Mouse (Mus musculus): ENCODE measurements at regions not wholly inside any gene's neighbourhood (a gene's known extent, or its start where the extent isn't known, plus 50 kb on each side); places are given as distances from the start of the nearest gene placed in this dataset.

GRCm38 (mm10) chr7:136180996-136181395, 464.8 kb upstream of the Mki67 start:
- DNase-seq (ENCODE audit: low spot score) = no peak

- DNase-seq (ENCODE audit: low spot score) = no peak
Measured at GRCm38 (mm10) chr7:136182101-136182500, 465.9 kb upstream of the Mki67 start.

GRCm38 (mm10) chr7:136196424-136197160, 480.4 kb upstream of the Mki67 start:
- DNase-seq (ENCODE audit: low spot score) = no peak

DNA sequence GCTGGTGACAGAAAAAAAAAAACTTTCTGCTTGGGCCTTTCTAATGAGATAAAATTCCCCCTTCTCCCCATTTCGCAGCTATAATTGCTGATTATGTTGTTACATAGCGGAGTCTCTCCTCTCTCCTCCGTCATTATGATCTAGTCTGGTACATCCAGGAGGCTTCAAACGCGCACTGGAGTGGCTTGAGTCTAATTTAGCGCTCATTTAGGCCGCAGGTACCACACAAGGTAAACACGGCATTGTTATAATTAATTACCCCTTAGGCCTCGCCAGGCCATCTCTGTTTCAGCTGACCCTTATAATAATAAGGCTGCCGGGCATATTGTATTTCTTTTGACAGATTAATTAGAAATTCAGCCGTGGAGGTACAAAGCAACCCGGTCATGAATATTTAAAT, 492.7 kb upstream of the Mki67 start:
- DNase-seq (ENCODE audit: low spot score) = peak; percentile 42

GRCm38 (mm10) chr7:136209299-136210171, 493.4 kb upstream of the Mki67 start:
- peak; percentile 72 for DNase-seq (ENCODE audit: low spot score)

GRCm38 (mm10) chr7:136212492-136212891, 496.3 kb upstream of the Mki67 start:
- DNase-seq (ENCODE audit: low spot score) = no peak

DNA sequence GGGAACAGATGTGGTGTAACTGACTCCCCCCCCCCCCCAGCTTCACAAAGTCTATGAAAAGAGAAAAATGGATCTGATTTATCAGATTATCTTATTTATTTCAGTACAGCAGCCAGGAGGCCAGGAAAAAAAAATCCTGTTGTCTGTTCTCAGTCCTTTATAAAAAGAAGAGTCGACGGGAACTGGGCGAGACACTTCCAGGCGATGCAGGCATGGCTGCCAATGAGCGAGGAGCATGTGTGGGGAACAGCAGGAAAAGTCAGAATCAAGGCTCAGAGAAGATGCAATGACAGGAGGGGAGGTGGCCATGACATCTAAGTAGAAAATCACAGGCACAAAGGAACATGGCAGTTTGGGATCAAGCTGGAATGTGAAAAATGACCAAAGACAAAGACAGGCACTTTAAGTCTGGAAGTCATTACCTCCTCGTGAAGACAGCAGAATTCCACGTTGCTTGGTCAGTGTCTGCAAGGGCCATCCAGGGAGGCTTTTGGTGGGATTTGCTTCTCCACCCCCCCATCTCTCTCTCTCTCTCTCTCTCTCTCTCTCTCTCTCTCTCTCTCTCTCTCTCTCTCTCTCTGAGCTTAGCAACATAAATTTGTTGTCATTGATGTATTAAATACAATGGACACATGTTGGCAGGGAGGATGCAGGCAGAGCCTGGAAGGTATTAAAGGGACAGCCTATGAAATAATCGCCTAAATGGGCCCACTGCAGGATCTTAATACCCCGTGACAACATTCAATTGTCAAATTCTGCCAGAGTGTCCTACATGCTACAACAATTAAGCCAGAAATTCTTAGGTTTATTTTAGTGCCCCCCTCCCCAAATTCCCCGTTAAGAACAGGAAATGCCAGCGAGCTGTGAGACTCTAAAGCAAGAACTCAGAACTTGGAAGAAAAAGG, 497.1 kb upstream of the Mki67 start:
- DNase-seq (ENCODE audit: low spot score) = no peak

DNA sequence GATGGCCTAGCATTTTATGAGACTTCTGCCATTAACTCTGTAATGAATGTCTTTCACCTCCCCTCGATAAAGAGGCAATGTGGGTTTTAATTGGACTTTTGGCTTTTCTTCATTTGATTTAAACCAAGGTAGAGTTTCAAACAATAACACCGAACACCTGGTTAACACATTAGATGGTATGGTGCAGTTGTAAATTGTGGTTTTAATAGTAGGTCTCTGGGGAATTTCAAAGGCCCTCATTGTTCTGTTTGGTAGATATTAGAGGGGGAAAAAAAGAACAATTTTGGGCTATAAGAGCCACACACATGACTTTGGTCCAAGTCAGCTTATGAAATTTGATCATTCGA, 497.8 kb upstream of the Mki67 start:
- no peak for DNase-seq (ENCODE audit: low spot score)

DNA sequence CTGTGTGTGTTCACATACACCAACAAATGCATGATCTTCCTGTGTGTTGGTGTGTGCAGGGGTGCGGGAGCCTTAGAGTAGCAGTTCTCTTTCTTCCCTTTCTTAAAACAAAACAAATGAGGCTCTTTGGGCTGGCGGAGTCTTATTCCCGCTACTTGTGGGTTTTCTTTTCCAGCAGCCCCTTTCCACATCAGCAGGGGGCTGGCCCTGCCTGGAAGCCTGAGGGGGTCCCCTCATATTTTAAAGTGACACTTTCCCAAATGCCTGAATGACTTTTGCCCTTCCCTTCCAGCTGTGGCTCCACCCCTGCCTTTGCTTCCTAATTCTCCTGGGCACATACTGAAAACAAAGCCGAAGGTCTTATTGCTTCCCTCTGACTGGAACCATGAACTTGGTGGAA, 498.3 kb upstream of the Mki67 start:
- no peak for DNase-seq (ENCODE audit: low spot score)

DNA sequence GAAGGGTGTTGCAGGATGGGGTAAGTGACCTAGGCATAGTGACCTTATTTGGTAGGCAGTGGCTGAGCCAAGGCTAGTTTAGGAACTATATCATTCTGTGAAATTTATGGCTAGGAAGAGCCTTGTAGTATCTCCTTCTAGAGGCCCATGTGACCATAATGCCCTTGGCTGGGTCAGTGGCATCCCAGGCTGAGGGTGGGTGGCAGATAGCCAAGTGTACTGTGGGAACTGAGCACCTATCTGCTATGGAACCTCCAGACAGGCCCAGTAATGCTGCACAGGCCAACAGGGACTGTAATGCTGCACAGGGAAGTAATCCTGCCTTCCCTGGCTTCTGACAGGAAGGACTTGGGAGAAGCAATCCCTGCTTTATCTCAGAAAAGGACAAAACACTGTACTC, 500.6 kb upstream of the Mki67 start:
- no peak for DNase-seq (ENCODE audit: low spot score)

DNA sequence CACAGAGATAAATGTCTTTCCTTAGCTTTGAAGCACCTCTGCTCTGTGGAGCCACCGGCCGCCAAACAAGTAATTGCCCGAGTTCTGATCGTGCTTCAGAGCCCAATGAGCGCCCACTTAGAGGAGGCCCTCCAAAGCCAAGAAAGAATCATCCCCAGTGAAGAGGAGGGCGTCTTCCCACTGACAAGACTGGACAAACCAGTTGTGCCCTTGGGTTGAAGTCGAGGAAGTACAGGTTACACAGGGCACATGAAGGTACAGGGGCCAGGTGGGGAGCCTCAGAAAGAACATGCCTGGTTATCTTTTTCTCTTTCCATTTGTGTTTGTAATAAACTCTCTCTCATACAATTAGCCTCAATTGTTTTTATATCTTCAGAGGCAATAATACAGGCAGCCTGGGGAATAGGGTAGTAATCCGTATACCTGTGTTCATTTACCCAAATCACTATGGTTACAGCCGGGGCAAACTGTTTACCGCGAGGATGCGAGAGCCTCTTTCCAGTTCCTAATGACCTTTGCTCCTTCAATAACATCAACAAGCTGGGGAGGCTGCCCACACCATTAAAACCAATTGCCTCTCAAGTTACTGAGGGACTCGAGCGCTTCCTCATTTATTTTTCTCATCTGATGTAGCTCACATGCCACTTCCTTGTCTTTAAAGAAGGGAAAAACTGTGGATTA, 503.5 kb upstream of the Mki67 start:
- DNase-seq (ENCODE audit: low spot score) = no peak

- peak; percentile 71 for DNase-seq (ENCODE audit: low spot score)
Measured at GRCm38 (mm10) chr7:136220245-136221167, 504.3 kb upstream of the Mki67 start.

DNA sequence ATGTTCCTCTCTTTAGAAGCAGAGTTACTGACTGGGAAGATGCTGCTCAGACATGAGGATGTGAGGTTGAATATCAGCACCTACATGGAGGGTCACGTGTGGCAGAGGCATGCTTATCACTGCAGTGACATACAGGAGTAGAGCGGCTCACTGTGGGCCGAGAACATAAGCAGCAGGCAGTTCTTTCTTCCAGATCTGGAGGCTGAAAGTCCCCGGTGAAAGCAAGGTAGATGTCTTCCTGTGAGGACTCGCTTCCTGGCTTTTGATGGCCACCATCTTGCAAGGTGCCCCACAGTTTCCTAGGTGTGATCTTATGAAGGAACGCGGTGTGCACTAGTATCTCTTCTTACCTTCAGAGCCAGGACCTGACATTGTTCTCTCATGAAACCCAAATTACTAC, 505.5 kb upstream of the Mki67 start:
- no peak for DNase-seq (ENCODE audit: low spot score)

DNA sequence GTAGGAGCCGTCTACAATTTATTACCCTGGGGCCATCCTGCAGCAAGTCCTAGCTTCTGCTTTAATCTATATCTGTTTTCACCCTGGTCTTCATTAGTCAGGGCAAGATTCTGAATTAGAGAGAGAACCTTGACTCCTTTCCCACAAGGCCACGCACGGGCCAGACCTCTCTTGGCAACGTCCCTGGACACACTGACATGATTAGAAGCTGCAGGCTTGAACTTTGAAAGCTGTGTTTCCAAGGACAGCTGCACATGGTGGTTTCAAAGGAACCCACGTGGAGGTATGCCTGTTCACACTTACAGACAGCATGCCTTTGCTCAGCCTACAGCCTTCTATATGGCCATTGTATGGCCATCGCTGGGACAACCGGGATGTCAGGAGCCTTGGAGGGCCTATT, 509.9 kb upstream of the Mki67 start:
- no peak for DNase-seq (ENCODE audit: low spot score)

- no peak for DNase-seq (ENCODE audit: low spot score)
Measured at GRCm38 (mm10) chr7:136228331-136228730, 512.2 kb upstream of the Mki67 start.

GRCm38 (mm10) chr7:136229592-136229991, 513.4 kb upstream of the Mki67 start:
- peak; percentile 73 for DNase-seq (ENCODE audit: low spot score)

GRCm38 (mm10) chr7:136232177-136232576, 516.0 kb upstream of the Mki67 start:
- DNase-seq (ENCODE audit: low spot score) = no peak

DNA sequence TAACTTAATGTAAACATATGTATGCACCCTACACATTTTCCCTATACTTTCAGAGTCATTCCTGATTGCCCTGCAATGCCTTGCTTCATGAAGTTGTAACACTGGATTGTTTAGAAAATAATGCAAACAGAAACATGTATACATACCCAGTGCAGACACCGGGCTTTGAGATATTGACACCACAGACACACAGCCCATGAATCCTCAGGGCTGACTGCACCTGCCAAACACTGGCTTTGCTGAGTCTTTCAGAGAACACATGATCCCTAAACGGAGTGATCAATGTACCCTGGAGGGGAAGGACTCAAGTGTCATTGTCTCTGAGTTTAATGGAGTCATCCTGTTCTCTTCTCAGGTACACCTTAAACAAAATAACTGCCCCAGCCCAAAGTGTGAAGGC, 519.4 kb upstream of the Mki67 start:
- no peak for DNase-seq (ENCODE audit: low spot score)

DNA sequence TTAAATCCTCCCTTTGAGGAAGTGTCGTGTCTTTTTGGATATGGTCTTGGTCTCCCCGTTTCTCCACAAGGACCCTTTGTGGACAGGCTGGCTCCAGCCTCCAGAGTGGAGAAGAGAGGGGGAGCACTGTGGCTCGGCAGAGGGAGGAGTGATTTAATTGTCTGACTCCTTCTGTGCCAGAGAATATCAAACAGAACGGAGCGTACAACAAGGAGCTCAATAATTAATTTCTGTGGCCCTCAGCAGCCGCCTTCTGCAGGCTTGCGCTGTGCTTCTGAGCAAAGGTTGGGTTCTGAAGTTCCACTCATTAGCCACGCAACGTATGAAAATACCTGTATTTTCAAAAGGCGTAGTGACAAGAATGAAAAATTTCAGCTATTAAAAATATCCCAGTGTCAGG, 520.2 kb upstream of the Mki67 start:
- DNase-seq (ENCODE audit: low spot score) = no peak

GRCm38 (mm10) chr7:136265691-136266090, 549.5 kb upstream of the Mki67 start:
- DNase-seq (ENCODE audit: low spot score) = no peak
